Mouse (Mus musculus) fibroblast of lung, adult 2 months (primary cell): ENCODE measurements around the gene Scrg1.
"Not testable (repeated sequence)": the region's sequence is repeated elsewhere in the genome, so short reads cannot be mapped to it uniquely, and the experiment has no call there.

Experiments used
- DNase-seq: peaks from one replicate; pipeline ENCODE4 v3.0.0-alpha.2; 2011; ENCODE audit warnings: low read depth

The Scrg1 gene

GRCm38 (mm10) chr8:57453361-57453760, 2.4 kb upstream of the Scrg1 start:
- no peak for DNase-seq

DNA sequence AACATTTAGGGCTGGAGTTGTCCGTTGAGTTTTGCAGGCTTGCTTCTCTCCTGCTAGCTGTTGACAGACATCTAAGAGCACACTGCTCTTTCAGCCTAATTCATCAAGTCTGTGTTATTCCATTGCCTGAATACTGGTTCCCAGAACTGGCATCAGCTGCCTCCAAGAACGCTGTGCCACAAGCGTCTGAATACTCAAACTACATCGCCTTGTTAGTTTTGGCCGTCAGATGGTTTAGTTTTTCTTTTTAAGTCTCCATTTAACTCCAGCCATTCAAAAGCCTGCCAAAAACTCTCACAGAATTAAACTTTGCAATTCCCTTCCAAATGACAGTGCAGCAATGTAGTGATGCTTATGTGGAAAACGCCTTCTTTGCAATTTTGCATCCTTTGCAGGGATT, 1.4 kb downstream of the Scrg1 start:
- DNase-seq = peak; percentile 40

- DNase-seq = no peak
Observed at GRCm38 (mm10) chr8:57457942-57458341, 2.2 kb downstream of the Scrg1 start.

DNA sequence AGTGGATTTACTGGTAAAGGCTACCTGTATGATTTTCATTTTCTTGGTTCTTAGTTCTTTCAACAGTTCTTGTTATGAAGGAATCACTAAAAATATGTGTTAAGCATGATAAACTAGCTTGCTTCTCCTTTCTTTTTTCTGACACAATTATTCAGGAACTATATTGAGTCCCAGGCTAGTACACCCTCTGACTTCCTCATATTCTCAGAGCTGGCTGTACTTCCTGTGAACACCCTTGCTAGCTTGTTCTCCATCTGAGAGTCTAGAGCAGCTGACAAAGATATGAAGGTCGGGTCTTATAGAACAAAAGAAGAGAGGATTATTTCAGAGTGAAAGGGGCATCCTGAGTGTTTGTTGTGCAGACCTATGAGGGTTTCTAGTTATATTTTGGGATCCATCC, 7.1 kb downstream of the Scrg1 start:
- no peak for DNase-seq

- DNase-seq = no peak
Observed at GRCm38 (mm10) chr8:57463757-57464156, 8.0 kb downstream of the Scrg1 start.

DNA sequence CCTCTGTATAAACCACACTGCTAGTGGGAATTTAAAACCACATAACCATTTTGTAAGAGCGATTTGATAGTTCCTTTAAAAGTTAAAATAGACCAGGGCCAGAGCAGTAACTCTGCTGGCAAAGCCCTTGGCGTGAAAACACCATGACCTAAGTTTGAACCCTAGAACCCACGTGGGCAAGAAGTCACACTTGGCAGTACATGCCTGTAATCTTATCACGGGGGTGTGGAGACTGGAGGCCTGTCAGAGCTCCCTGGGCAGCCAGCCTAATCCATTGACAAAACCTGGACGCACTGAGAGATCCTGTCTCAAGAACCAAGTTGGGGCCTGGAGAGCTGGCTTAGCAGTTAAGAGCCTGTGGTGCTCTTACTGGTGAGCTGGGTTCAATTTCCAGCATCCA, 12.9 kb downstream of the Scrg1 start:
- DNase-seq = peak; percentile 63

DNA sequence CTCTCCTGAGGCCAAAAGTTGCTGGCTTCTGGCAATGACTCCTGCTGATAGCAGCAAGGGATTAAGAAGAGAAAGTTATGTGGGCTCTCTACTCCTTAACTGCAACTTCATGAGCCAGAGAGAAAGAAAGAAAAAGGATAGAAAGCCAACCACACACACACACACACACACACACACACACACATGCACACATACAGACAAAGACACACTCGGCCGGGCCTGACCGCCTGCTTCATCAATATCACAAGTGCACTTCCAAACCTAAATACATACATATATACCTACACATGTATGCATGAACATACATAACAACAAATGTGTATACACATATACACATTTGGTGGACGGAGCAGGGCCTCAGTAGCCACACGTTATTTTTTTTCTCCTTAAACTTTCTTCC, 15.1 kb downstream of the Scrg1 start:
- no peak for DNase-seq

GRCm38 (mm10) chr8:57473751-57474150, 18.0 kb downstream of the Scrg1 start:
- DNase-seq = no peak

DNA sequence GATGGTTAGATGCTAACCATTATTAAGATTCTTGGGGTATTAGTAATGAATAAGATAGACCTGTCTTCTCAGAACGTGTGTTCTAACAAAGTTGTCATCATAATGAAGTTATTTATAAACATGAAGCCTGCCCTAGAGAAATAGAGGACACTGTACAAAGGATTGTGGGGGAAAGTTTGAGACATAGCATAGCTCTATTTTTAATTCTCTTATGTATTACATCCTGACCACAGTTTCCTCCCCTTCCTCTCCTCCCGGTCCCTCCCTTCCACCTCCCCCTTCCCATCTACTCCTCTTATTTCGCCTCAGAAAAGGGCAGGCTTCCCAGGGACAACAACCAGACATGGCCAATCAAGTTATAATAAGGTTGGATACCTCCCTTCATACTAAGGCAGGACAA, 22.7 kb downstream of the Scrg1 start:
- no peak for DNase-seq

GRCm38 (mm10) chr8:57479700-57480099, 24.0 kb downstream of the Scrg1 start:
- DNase-seq = no peak

GRCm38 (mm10) chr8:57480606-57481005, 24.9 kb downstream of the Scrg1 start:
- no peak for DNase-seq

DNA sequence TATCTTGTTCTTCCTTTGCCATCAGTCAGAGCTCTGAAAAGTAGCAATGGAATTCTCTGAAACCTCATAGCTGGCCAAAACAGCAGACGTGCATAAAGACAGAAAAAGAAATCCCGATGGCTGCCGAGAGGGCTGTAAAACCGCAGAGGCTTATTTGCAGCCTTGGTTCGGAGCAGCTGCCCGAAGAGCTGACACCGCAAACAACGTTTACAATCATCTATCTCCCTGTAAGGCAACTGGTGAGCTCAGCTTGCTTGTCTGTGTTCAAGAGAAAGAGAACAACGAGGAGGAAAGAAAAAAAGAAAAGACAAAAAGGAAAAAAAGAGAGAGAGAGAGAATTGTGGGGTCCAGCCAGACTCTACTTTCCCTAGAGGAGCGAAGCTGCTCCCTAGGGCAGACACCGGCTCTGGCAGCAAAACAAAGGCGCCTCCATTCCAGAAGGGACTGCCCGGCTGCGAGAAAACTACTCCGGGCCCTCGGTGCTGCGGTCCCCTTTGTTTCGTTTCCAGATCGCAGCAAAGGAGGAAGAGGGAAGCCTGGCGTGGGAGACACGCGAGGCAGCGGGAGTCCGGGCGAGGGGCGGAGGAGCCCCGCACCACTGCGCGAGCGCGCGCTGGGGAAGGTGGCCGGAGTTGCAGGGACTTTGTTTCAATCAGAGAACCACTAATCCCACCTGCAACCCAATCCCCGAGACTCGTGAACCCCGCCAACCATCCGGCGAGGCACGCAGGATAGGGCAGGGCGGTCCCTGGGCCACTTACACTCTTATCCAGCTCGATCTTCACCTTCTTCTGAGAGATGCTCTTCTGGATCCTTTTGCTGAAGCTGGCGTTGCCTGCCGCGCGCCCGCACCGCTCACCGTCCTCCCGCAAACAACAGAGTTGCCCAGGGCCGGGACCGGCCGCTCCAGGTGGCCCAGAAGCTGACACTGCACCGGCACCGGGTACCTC, 31.0 kb downstream of the Scrg1 start:
- no peak for DNase-seq

- peak; percentile 93 for DNase-seq
Observed at GRCm38 (mm10) chr8:57487441-57488155, 31.9 kb downstream of the Scrg1 start, which contains the start of gene Sap30. TSS of gene Sap30 (minus strand) at chr8:57487860.

- DNase-seq = peak; percentile 27
Observed at GRCm38 (mm10) chr8:57488312-57488765, 32.6 kb downstream of the Scrg1 start.

DNA sequence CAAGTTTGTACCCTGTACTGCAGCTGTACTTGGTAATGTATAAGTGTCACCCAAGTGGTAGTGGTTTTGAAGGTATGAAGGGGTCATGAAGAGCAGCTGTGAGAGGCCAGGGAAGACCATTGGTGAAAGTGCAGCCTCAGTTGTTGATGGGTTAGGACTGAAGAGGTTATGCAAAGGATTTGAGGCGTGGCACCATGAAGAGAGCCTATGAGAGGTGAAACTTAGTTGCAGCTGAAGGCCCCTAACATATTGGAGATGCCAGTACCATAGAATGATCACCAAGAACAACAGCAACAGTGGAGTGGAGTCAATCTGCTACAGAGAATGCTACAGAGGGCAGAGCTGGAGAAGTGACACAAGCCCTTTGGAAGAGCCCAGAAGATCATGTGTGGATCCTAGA, 33.6 kb downstream of the Scrg1 start:
- DNase-seq = no peak

DNA sequence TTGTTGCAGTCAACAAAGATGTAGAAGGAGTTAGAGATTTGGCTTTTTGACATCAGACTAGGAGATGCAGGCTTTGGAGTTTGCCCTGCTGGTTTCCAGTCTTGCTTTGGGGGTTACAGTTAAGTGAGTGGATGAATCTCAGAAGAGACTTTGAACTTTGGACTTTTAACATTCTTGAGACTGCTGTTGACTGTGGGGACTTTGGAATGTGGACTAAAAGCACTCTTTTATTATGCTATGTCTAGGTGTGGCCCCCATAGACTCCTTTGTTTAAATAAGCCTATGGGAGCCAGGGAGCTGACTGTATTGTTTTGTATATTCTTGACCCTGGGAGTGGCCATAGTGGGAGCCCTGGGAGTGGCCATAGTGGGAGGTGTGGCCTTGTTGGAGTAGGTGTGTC, 34.2 kb downstream of the Scrg1 start:
- DNase-seq = no peak

- DNase-seq = no peak
Observed at GRCm38 (mm10) chr8:57491873-57492272, 36.1 kb downstream of the Scrg1 start.

DNA sequence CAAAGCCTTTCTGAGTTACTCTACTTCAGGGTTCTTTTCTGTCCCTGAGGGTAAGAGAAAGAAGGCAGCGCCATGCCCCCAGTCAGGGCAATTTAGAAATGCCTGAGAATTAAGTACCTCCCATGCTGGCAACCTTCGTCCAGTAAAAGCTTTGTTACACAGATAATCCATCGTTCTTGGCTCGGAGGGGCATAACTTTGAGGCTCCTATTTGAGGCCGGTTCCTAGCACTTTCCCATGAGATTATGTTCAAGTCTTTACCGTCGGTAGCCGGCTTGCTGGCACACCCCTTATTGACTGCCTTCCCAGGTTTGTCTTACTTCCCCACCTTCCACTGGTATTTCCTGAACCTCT, 42.7 kb downstream of the Scrg1 start:
- DNase-seq = no peak

DNA sequence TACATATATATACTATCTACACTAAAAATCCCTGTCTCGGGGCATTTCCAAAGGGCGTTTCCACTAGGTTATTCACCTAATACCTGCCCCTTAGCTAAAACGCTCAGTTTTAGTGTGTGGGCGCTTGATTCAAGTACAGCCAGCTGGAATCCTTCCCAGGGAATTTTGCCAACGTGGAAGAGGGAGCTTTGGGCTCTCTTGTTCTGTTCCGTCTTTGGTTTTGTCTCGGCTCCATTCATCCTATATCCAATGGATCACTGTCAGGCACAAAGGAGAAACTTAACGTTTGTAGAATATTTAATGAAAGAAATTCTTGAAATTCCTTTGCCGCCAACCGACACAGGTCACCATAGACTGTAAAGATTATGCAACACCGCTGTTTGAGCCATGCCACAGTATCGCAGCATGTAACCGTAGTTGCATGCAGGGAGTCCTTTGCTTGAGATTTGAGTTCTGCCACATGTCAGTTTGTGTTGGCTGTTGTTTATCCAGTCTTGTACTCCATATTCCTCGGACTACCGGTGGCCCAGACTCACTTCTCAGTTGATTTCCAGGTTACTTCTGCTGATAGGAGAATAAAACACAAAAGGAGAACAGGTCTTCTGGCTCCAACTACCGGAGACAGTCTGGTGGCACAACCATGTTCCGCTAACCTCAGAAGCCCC, 43.3 kb downstream of the Scrg1 start:
- no peak for DNase-seq

DNA sequence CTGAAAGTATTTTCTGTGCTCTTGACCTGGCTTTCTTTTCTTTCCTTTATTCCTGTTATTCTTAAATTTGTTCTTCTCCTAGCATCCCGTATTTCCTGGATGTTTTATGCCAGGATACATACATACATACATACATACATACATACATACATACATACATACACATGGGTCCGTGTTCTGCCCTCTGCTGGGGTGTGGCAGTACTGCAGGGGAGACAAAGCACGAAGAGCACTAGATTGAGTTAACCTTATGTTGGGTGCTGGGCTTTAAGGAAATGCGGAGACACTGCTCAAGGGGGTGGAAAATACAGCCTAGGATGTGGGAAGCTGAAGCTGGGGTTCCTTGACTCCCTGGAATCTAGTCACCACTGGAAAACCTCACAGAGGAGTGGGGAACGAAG, 47.9 kb downstream of the Scrg1 start:
- no peak for DNase-seq

- DNase-seq = not testable (repeated sequence)
Observed at GRCm38 (mm10) chr8:57505500-57505899, 49.8 kb downstream of the Scrg1 start.

DNA sequence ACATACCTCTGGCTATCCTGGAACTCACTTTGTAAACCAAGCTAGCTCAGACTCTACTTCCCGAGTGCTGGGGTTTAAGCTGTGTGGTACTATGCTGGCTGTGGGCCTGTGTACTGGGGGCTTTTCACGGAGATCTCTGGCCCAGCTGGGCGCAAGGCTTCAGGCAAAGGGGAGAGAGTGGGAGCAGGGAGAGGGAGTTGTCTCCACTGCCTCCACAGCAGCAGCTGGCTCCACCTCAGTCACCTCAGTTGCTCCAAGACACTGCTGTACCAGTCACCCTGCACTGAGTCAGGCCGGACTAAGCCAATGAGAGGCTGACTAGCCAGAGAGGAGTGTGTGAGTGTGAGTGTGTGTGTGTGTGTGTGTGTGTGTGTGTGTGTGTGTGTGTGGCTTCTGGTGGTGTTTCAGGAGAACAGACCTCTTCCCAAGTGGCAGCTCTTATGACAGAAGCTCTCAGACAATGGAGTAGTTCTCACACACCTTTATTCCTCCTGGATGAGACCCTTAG, 51.9 kb downstream of the Scrg1 start:
- DNase-seq = no peak
